Mouse (Mus musculus): Measurements from ENCODE around the gene Baiap2l1. TPM values are rescaled to one million over a fixed set of nuclear protein-coding genes. Genes with fewer than 3 reads are reported as not detected.
"Not testable (repeated sequence)": the region's sequence is repeated elsewhere in the genome, so short reads cannot be mapped to it uniquely, and the experiment has no call there.

The Baiap2l1 gene
- polyA plus RNA-seq, 1 experiment from 2014 or later, result 25.3 TPM

- Histone ChIP-seq H3K4me3 (ENCODE audit: low read depth, low read length) (no peak overlapping the region), H3K9me3 (ENCODE audit: control insufficient read depth, low read length) (no peaks in the 10 kb centered on the region), H3K4me1 (replicated peaks; ENCODE audit: control insufficient read depth, insufficient read depth) (no peaks in the 10 kb centered on the region), H3K27me3 (ENCODE audit: control insufficient read depth, insufficient read depth, low read length) (no peaks in the 10 kb centered on the region), H3K36me3 (ENCODE audit: control insufficient read depth, insufficient read depth, low read length) (no peaks in the 10 kb centered on the region), H3K27ac (replicated peaks) (no peak overlapping the region), H3K4me2 (replicated peaks; ENCODE audit: low read depth) (no peak overlapping the region), H3K9ac (ENCODE audit: low read length) (no peak overlapping the region)
- ATAC-seq (ENCODE audit: low FRiP score, low TSS enrichment), result no peak
- WGBS, result 47% methylated on average over 1 of the region's 1 CpGs
- TF ChIP-seq CTCF (IDR thresholded peaks at IDR 0.05; ENCODE audit: low read depth) (no peak), EP300 (optimal IDR thresholded peaks at IDR 0.05) (no peak)
- DNase-seq (ENCODE audit: low spot score), result no peak
Measured at GRCm38 (mm10) chr5:144341085-144341484, 16.8 kb downstream of the Baiap2l1 start.

GRCm38 (mm10) chr5:144338787-144339186, 19.1 kb downstream of the Baiap2l1 start:
- Histone ChIP-seq H3K9ac (ENCODE audit: low read length) (no peak overlapping the region), H3K4me2 (replicated peaks; ENCODE audit: low read depth) (no peak overlapping the region), H3K9me3 (ENCODE audit: control insufficient read depth, low read length) (no peaks in the 10 kb centered on the region), H3K4me3 (ENCODE audit: low read depth, low read length) (no peak overlapping the region), H3K27me3 (ENCODE audit: control insufficient read depth, insufficient read depth, low read length) (no peaks in the 10 kb centered on the region), H3K4me1 (replicated peaks; ENCODE audit: control insufficient read depth, insufficient read depth) (no peaks in the 10 kb centered on the region), H3K36me3 (ENCODE audit: control insufficient read depth, insufficient read depth, low read length) (no peaks in the 10 kb centered on the region), H3K27ac (replicated peaks) (no peak overlapping the region)
- ATAC-seq (ENCODE audit: low FRiP score, low TSS enrichment) (no peak), DNase-seq (ENCODE audit: low spot score) (no peak)
- 44% methylated on average over 1 of the region's 1 CpGs for WGBS
- TF ChIP-seq EP300 (optimal IDR thresholded peaks at IDR 0.05), result no peak
- TF ChIP-seq CTCF (IDR thresholded peaks at IDR 0.05; ENCODE audit: low read depth), result no peak

DNA sequence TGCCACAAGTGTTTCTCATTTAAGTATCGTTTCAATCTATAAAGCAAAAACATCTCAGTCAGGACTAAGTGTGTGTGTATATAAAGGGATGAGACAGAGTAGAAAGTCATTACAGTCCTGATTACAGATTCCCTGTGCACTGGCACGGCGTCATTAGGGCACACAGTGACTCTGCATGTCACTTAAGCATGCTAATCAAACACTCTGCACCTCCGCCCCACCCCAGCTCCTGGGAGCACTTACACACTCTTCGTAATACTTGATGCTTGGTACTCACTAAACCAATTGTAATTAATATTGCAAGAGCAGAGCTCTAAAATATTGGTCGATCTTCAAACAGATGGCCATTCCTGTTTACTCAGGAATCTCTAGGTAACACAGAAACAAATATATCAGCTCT, 22.6 kb downstream of the Baiap2l1 start:
- H3K9me3 ChIP-seq (ENCODE audit: control insufficient read depth, low read length); H3K27ac ChIP-seq (replicated peaks); H3K4me1 ChIP-seq (replicated peaks; ENCODE audit: control insufficient read depth, insufficient read depth); H3K4me2 ChIP-seq (replicated peaks; ENCODE audit: low read depth); H3K9ac ChIP-seq (ENCODE audit: low read length); H3K4me3 ChIP-seq (ENCODE audit: low read depth, low read length); H3K27me3 ChIP-seq (ENCODE audit: control insufficient read depth, insufficient read depth, low read length); H3K36me3 ChIP-seq (ENCODE audit: control insufficient read depth, insufficient read depth, low read length): not testable (repeated sequence)
- ATAC-seq (ENCODE audit: low FRiP score, low TSS enrichment) (peak; percentile 75), DNase-seq (ENCODE audit: low spot score) (peak; percentile 64)
- WGBS, result 61% methylated on average over 6 of the region's 6 CpGs

DNA sequence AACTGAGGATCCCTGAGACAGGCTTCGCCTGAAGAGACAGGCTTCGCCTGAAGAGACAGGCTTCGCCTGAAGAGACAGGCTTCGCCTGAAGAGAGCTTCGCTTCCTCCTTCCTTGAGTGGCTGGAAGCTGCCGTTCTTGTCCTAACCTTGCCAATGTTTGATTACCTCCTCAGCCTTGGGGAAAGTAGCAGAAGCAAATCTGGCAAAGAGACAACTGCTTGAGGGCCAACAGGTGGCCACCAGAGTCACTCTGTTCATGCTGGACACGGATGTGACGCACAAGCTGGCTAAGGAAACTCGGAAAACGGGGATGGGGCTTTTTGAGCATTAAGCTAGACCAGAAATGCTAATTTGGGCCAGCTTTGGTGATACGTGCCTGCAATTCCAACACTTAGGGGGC, 23.9 kb downstream of the Baiap2l1 start:
- no peak for TF ChIP-seq CTCF (IDR thresholded peaks at IDR 0.05; ENCODE audit: low read depth)
- TF ChIP-seq EP300 (optimal IDR thresholded peaks at IDR 0.05), result no peak
- H3K27me3 ChIP-seq (ENCODE audit: control insufficient read depth, insufficient read depth, low read length), result no peaks in the 10 kb centered on the region
- H3K4me2 ChIP-seq (replicated peaks; ENCODE audit: low read depth), result no peak overlapping the region
- no peak overlapping the region for H3K4me3 ChIP-seq (ENCODE audit: low read depth, low read length)
- H3K4me1 ChIP-seq (replicated peaks; ENCODE audit: control insufficient read depth, insufficient read depth), result no peaks in the 10 kb centered on the region
- ATAC-seq (ENCODE audit: low FRiP score, low TSS enrichment) (no peak), DNase-seq (ENCODE audit: low spot score) (no peak)
- H3K9ac ChIP-seq (ENCODE audit: low read length), result no peak overlapping the region
- H3K36me3 ChIP-seq (ENCODE audit: control insufficient read depth, insufficient read depth, low read length), result no peaks in the 10 kb centered on the region
- no peak overlapping the region for H3K27ac ChIP-seq (replicated peaks)
- H3K9me3 ChIP-seq (ENCODE audit: control insufficient read depth, low read length), result no peaks in the 10 kb centered on the region
- 80% methylated on average over 11 of the region's 11 CpGs for WGBS

- no peak overlapping the region for H3K4me2 ChIP-seq (replicated peaks; ENCODE audit: low read depth)
Measured at GRCm38 (mm10) chr5:144322717-144323116, 35.2 kb downstream of the Baiap2l1 start.

DNA sequence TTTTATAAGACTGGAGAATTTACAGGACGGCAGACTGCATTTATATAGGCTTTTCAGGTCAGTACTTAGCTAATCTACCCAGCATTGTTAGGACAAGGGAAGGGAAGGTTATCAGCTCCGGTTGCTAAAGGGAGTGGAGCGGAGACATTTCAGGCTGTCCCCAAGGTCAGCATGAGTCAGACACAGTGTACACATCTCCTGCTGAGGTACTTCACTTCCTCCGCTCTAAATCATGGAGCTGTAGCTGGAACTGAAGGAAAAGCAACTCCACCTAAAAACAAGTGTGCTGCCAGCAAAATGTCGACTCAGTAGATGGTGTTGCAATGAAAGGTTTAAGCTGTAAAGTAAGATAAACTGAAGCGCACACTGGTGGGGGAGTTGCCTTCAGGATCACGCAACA, 36.2 kb downstream of the Baiap2l1 start:
- H3K4me1 ChIP-seq (replicated peaks; ENCODE audit: control insufficient read depth, insufficient read depth), result peaks cover 2% of the 10 kb centered on the region
- no peaks in the 10 kb centered on the region for H3K27me3 ChIP-seq (ENCODE audit: control insufficient read depth, insufficient read depth, low read length)
- H3K9me3 ChIP-seq (ENCODE audit: control insufficient read depth, low read length), result no peaks in the 10 kb centered on the region
- peak; percentile 87 for ATAC-seq (ENCODE audit: low FRiP score, low TSS enrichment)
- no peak overlapping the region for H3K4me3 ChIP-seq (ENCODE audit: low read depth, low read length)
- H3K36me3 ChIP-seq (ENCODE audit: control insufficient read depth, insufficient read depth, low read length), result no peaks in the 10 kb centered on the region
- peak; percentile 78 for DNase-seq (ENCODE audit: low spot score)
- 14% methylated on average over 7 of the region's 7 CpGs for WGBS
- H3K9ac ChIP-seq (ENCODE audit: low read length), result no peak overlapping the region
- peak overlapping the region; percentile 83; the same call in 1 of the 2 replicates for H3K27ac ChIP-seq (replicated peaks)
- no peak overlapping the region for H3K4me2 ChIP-seq (replicated peaks; ENCODE audit: low read depth)
- TF ChIP-seq EP300 (optimal IDR thresholded peaks at IDR 0.05) (peak; percentile 40), CTCF (IDR thresholded peaks at IDR 0.05; ENCODE audit: low read depth) (no peak)

More at GRCm38 (mm10) chr5:144322717-144323116, 35.2 kb downstream of the Baiap2l1 start:
- no peaks in the 10 kb centered on the region for H3K27me3 ChIP-seq (ENCODE audit: control insufficient read depth, insufficient read depth, low read length)
- no peak for TF ChIP-seq CTCF (IDR thresholded peaks at IDR 0.05; ENCODE audit: low read depth)
- TF ChIP-seq EP300 (optimal IDR thresholded peaks at IDR 0.05), result no peak
- no peak for DNase-seq (ENCODE audit: low spot score)
- no peak overlapping the region for H3K4me3 ChIP-seq (ENCODE audit: low read depth, low read length)
- H3K27ac ChIP-seq (replicated peaks), result peak overlapping the region; percentile 63
- no peaks in the 10 kb centered on the region for H3K9me3 ChIP-seq (ENCODE audit: control insufficient read depth, low read length)
- ATAC-seq (ENCODE audit: low FRiP score, low TSS enrichment), result no peak
- H3K4me1 ChIP-seq (replicated peaks; ENCODE audit: control insufficient read depth, insufficient read depth), result peaks cover 2% of the 10 kb centered on the region
- no peaks in the 10 kb centered on the region for H3K36me3 ChIP-seq (ENCODE audit: control insufficient read depth, insufficient read depth, low read length)
- WGBS, result 73% methylated on average over 3 of the region's 3 CpGs
- no peak overlapping the region for H3K9ac ChIP-seq (ENCODE audit: low read length)
